Mouse (Mus musculus) liver, adult 2 months (tissue): ENCODE data around the gene Cmah.

Source experiments
- CTCF ChIP-seq: fragments of 200-500 bp; IDR thresholded peaks from 2 replicates; pipeline ENCODE4 v1.5.1; 2011; ENCODE audit warnings: low read depth, low read length, control low read depth
- POLR2A ChIP-seq: fragments of 200-500 bp; IDR thresholded peaks from 2 replicates; pipeline ENCODE4 v1.6.1; 2011; ENCODE audit warnings: low read length, control low read depth; ENCODE audit not compliant: insufficient read depth; ENCODE audit errors: extremely low read depth

- no peak for TF ChIP-seq POLR2A
- TF ChIP-seq CTCF, result no peak
Observed at GRCm38 (mm10) chr13:24447043-24447442, 119.8 kb downstream of the Cmah start.
